Mouse (Mus musculus): ENCODE results near the gene Appbp2. TPM values are rescaled to one million over a fixed set of nuclear protein-coding genes. Genes with fewer than 3 reads are reported as not detected.

The Appbp2 gene
- 1 to 10 TPM; 7.4 to 8.9 TPM for total RNA-seq (2021)
- long read RNA-seq, experiment 1, full-length matches to known transcripts, result 5 of 9 reads
- long read RNA-seq, experiment 1, partial matches to known transcripts, result 0 of 9 reads
- long read RNA-seq, experiment 1, other reads (novel, unspliced or antisense), result 4 of 9 reads
- long read RNA-seq, experiment 2, full-length matches to known transcripts, result 6 of 11 reads
- long read RNA-seq, experiment 2, partial matches to known transcripts, result 2 of 11 reads
- long read RNA-seq, experiment 2, other reads (novel, unspliced or antisense), result 3 of 11 reads

GRCm38 (mm10) chr11:85234990-85235841, at the start of gene Appbp2:
Gene Appbp2, minus strand, starts transcription at chr11:85235130.
- peak; percentile 88 for DNase-seq

- DNase-seq, result no peak
Observed at GRCm38 (mm10) chr11:85281219-85281878, 46.4 kb upstream of the Appbp2 start.

- no peak for DNase-seq
Observed at GRCm38 (mm10) chr11:85278175-85278574, 43.2 kb upstream of the Appbp2 start.

- DNase-seq, result no peak
Observed at GRCm38 (mm10) chr11:85277609-85278008, 42.7 kb upstream of the Appbp2 start.

GRCm38 (mm10) chr11:85275151-85275550, 40.2 kb upstream of the Appbp2 start:
- no peak for DNase-seq

GRCm38 (mm10) chr11:85273299-85273698, 38.4 kb upstream of the Appbp2 start:
- no peak for DNase-seq

GRCm38 (mm10) chr11:85270631-85271030, 35.7 kb upstream of the Appbp2 start:
- no peak for DNase-seq

- DNase-seq, result no peak
Observed at GRCm38 (mm10) chr11:85267393-85267792, 32.5 kb upstream of the Appbp2 start.

GRCm38 (mm10) chr11:85264635-85265034, 29.7 kb upstream of the Appbp2 start:
- DNase-seq, result no peak

GRCm38 (mm10) chr11:85261192-85261591, 26.3 kb upstream of the Appbp2 start:
- DNase-seq, result no peak

GRCm38 (mm10) chr11:85258966-85259365, 24.0 kb upstream of the Appbp2 start:
- peak; percentile 7 for DNase-seq

- DNase-seq, result no peak
Observed at GRCm38 (mm10) chr11:85255471-85256027, 20.6 kb upstream of the Appbp2 start.

- no peak for DNase-seq
Observed at GRCm38 (mm10) chr11:85253641-85254040, 18.7 kb upstream of the Appbp2 start.

GRCm38 (mm10) chr11:85253006-85253405, 18.1 kb upstream of the Appbp2 start:
- no peak for DNase-seq

GRCm38 (mm10) chr11:85251955-85252354, 17.0 kb upstream of the Appbp2 start:
- no peak for DNase-seq

GRCm38 (mm10) chr11:85250467-85250866, 15.5 kb upstream of the Appbp2 start:
- no peak for DNase-seq

- DNase-seq, result no peak
Observed at GRCm38 (mm10) chr11:85249338-85249737, 14.4 kb upstream of the Appbp2 start.

GRCm38 (mm10) chr11:85248151-85248550, 13.2 kb upstream of the Appbp2 start:
- no peak for DNase-seq

GRCm38 (mm10) chr11:85241226-85241625, 6.3 kb upstream of the Appbp2 start:
- DNase-seq, result no peak

GRCm38 (mm10) chr11:85240211-85240610, 5.3 kb upstream of the Appbp2 start:
- DNase-seq, result no peak

- peak; percentile 84 for DNase-seq
Observed at GRCm38 (mm10) chr11:85234363-85234989, 454 bp downstream of the Appbp2 start.

- no peak for DNase-seq
Observed at GRCm38 (mm10) chr11:85233676-85234210, 1.2 kb downstream of the Appbp2 start.

All from gastrocnemius, postnatal 25 days (tissue).